Mouse (Mus musculus): ENCODE measurements around the gene 1700074P13Rik. TPM values are rescaled to one million over a fixed set of nuclear protein-coding genes. Genes with fewer than 3 reads are reported as not detected.

Gene 1700074P13Rik
- polyA plus RNA-seq, 1 experiment = not detected

- Histone ChIP-seq H3K4me3 (replicated peaks; ENCODE audit: extremely low read depth, low read depth, low read length) (no peak within 1 kb of the TSS), H3K4me1 (ENCODE audit: control insufficient read depth, insufficient read depth, low read length) (no peaks in the 10 kb centered on the region)
- 93% methylated on average over 3 of the region's 3 CpGs for WGBS
- DNase-seq = no peak
- TF ChIP-seq POLR2A (IDR thresholded peaks at IDR 0.05; ENCODE audit: borderline replicate concordance, extremely low read depth, low read depth, low read length) (no peak), CTCF (IDR thresholded peaks at IDR 0.05; ENCODE audit: insufficient read depth, low read length) (no peak)
Observed at GRCm38 (mm10) chr6:40887394-40887793, 53.0 kb downstream of the 1700074P13Rik start, which contains the start of gene Moxd2. TSS of gene Moxd2 (minus strand) at chr6:40887494.

Other genes with a start within 250 kb of the 1700074P13Rik start
- not detected in 2 replicates for gene Moxd2, start 53.1 kb downstream of the 1700074P13Rik start, polyA plus RNA-seq (2012; rRNA removed)
- not detected in 2 replicates for gene Prss58, start 40.2 kb downstream of the 1700074P13Rik start, polyA plus RNA-seq (2012; rRNA removed)
- not detected in 2 replicates for gene Gm4744, start 11.3 kb upstream of the 1700074P13Rik start, polyA plus RNA-seq (2012; rRNA removed)
- not detected in 2 replicates for gene 1810009J06Rik, start 24.2 kb upstream of the 1700074P13Rik start, polyA plus RNA-seq (2012; rRNA removed)
- gene Gm2663, start 58.9 kb upstream of the 1700074P13Rik start, polyA plus RNA-seq (2012; rRNA removed) = not detected in 2 replicates
- gene 2210010C04Rik, start 95.0 kb upstream of the 1700074P13Rik start, polyA plus RNA-seq (2012; rRNA removed) = 0.14 and 3.2 TPM in 2 replicates